ENCODE assay signal across 21 mouse cellular contexts in the genomic region with DNA sequence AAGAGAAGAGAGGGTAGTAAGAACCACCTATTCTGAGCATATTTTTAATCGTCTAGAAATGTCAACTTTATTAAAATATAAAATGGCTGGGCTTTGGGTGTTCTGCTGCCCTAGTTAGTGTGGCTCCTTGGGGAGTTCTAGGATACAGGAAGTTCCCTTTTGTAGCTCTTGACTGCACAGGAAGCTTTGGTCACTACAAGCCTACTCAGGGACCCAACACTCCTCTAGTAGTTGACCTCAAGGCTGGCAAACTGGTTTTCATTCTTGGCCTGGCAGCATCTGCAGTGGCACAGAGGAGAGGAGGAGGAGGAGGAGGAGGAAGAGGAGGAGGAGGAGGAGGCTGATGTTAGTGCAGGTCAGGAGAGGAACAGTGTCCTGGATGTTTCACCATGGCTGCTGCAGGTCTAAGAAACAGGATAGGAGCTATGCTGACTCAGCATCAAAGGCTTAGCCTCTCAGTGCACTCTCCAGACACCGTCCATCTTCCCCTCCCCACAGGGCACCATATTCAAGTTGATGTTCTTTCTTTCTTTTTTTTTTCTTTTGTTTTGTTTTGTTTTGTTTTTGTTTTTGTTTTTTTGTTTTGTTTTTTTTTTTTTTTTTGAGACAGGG. TPM values are rescaled to one million over a fixed set of nuclear protein-coding genes. Genes with fewer than 3 reads are reported as not detected.
DNase-seq lines count a peak whose midpoint lies in the region; ATAC-seq and TF ChIP-seq lines count a peak whose summit lies in the region.
"Had no signal": no experiment of that assay in that cellular context is flagged by ENCODE, and none has a peak within 500 bp of the region (broad histone marks: within the 10 kb centered on the region; RNA-seq: fewer than 3 reads in every experiment).

No protein-coding gene starts in this region.

- no peak for TF ChIP-seq CTCF in gastrocnemius, adult 2 months (IDR thresholded peaks at IDR 0.05)

- in situ Hi-C loops in ES-E14 (cut with MboI; ENCODE audit: low sequenced_read_pairs in 2 of 2, unreplicated experiment in 2 of 2) = no loop called here

- ATAC-seq in megakaryocyte, adult 5-6 weeks (ENCODE audit: poor library complexity, severe bottlenecking) = no peak; the same call in 1 of the 2 replicates
- ATAC-seq in megakaryocyte progenitor cell, adult 5-6 weeks (replicated peaks; ENCODE audit: poor library complexity) = peak; percentile 63; the same call in 1 of the 2 replicates
- ATAC-seq: forebrain, embryonic 16.5 days had no signal

- no peaks in the 10 kb centered on the region for H3K9me3 ChIP-seq in megakaryocyte, embryonic 14.5 days
- no peaks in the 10 kb centered on the region for H3K9me3 ChIP-seq in ES-E14 (ENCODE audit: control insufficient read depth, insufficient read depth, low read depth, low read length)
- H3K9me3 ChIP-seq: embryonic facial prominence, embryonic 13.5 days; forebrain, embryonic 12.5 days; heart, embryonic 13.5 days; hindbrain, embryonic 15.5 days had no signal

- no peak overlapping the region for H3K9ac ChIP-seq in ES-E14 (ENCODE audit: insufficient read depth, low read depth, low read length, poor library complexity, severe bottlenecking)
- H3K9ac ChIP-seq: embryonic facial prominence, embryonic 13.5 days; forebrain, embryonic 12.5 days; heart, embryonic 13.5 days; hindbrain, embryonic 15.5 days had no signal

- H3K4me3 ChIP-seq in gastrocnemius, adult 2 months = no peak overlapping the region
- peak overlapping the region; percentile 31 for H3K4me3 ChIP-seq in megakaryocyte, embryonic 14.5 days (replicated peaks)
- no peak overlapping the region for H3K4me3 ChIP-seq in ES-E14 (ENCODE audit: insufficient read depth in 1 of 2, low read depth in 1 of 2, low read length in 2 of 2, poor library complexity in 1 of 2, severe bottlenecking in 1 of 2)
- H3K4me3 ChIP-seq: embryonic facial prominence, embryonic 13.5 days; forebrain, embryonic 12.5 days; heart, adult 2 months; heart, embryonic 13.5 days; hindbrain, embryonic 15.5 days had no signal

- intact Hi-C loops in gastrocnemius, adult 2 months (cut with DNase I) = loop anchor here (5.0 kb wide), 1 partner anchor 34 kb away; no protein-coding TSS in a partner anchor

- peaks cover 30% of the 10 kb centered on the region for H3K4me1 ChIP-seq in megakaryocyte, embryonic 14.5 days
- 0 out of 4 replicates have a peak, but pooled peaks cover 0 to 4% of the 10 kb centered on the region in 2 experiments for H3K4me1 ChIP-seq in ES-E14 (ENCODE audit: control insufficient read depth in 2 of 2, insufficient read depth in 2 of 2, low read length in 2 of 2, poor library complexity in 1 of 2)

- H3K27ac ChIP-seq in gastrocnemius, adult 2 months = peak overlapping the region; percentile 46
- H3K27ac ChIP-seq in ES-E14 (ENCODE audit: insufficient read depth, low read depth, low read length, poor library complexity, severe bottlenecking) = no peak overlapping the region
- H3K27ac ChIP-seq: forebrain, embryonic 12.5 days; heart, embryonic 13.5 days; hindbrain, embryonic 15.5 days had no signal

- H3K27me3 ChIP-seq in megakaryocyte, embryonic 14.5 days (replicated peaks) = peaks cover 2% of the 10 kb centered on the region
- H3K27me3 ChIP-seq: embryonic facial prominence, embryonic 13.5 days; forebrain, embryonic 12.5 days; heart, embryonic 13.5 days; hindbrain, embryonic 15.5 days had no signal

- no peaks in the 10 kb centered on the region for H3K36me3 ChIP-seq in megakaryocyte, embryonic 14.5 days (replicated peaks; ENCODE audit: low read length)
- H3K36me3 ChIP-seq in ES-E14 (ENCODE audit: control insufficient read depth, insufficient read depth, low read length, poor library complexity, severe bottlenecking) = no peaks in the 10 kb centered on the region
- H3K36me3 ChIP-seq: embryonic facial prominence, embryonic 13.5 days; forebrain, embryonic 12.5 days; heart, embryonic 13.5 days; hindbrain, embryonic 15.5 days had no signal

- no peak for DNase-seq in gastrocnemius, adult 2 months
- DNase-seq in gastrocnemius, postnatal 10 days = no peak
- DNase-seq in ES-E14 (ENCODE audit: low read depth, low spot score) = no peak
- no peak for DNase-seq in lung, adult 18-20 months
- DNase-seq in right cerebral cortex, postnatal 14 days = no peak
- DNase-seq: adrenal gland, postnatal 10 days; cerebellum, adult 18-20 months; cerebellum, adult 9-11 months; cerebellum, postnatal 36 days had no signal

TF ChIP-seq in ES-E14, 5 proteins besides CTCF, POLR2A, EP300 and RAD21:
- TF ChIP-seq HCFC1 (IDR thresholded peaks at IDR 0.05; ENCODE audit: borderline replicate concordance, insufficient read depth, low read length) = no peak
- TF ChIP-seq MAFK (IDR thresholded peaks at IDR 0.05; ENCODE audit: insufficient read depth, low read depth, low read length) = peak; percentile 94
TF ChIP-seq in ES-E14: peak in this region for 1.

RNA-seq across cellular contexts. Expression of a gene that starts 38.9 kb away (rescaled TPM):
- total RNA-seq in gastrocnemius, adult 2 months (2021) = not detected
- total RNA-seq in gastrocnemius, postnatal 10 days (2021) = under 1 TPM in 1 of 2 experiments, not detected in 1; 0.14 TPM
- polyA plus RNA-seq in megakaryocyte, embryonic 14.5 days (2012; ENCODE audit: insufficient read depth, low replicate concordance) = not detected in 2 replicates
- not detected in 2 replicates for total RNA-seq in megakaryocyte, adult 5-6 weeks (2015)
- total RNA-seq in megakaryocyte, adult 5-6 weeks (2017) = not detected in 2 replicates
- 0.13 and 0.37 TPM in 2 replicates for total RNA-seq in ES-E14 (2012; rRNA removed)
- total RNA-seq in megakaryocyte progenitor cell, adult 5-6 weeks (2015) = 0.17 and 0.22 TPM in 2 replicates
- not detected in 2 replicates for total RNA-seq in megakaryocyte progenitor cell, adult 5-6 weeks (2017)
- total RNA-seq: gastrocnemius, postnatal 25 days; heart, adult 2 months; heart, postnatal 36 days had no signal
- polyA plus RNA-seq: embryonic facial prominence, embryonic 13.5 days; heart, embryonic 13.5 days; hindbrain, embryonic 11.5 days had no signal
